Mouse (Mus musculus) hematopoietic stem cell, adult 5-6 weeks (primary cell): ENCODE measurements around the gene Sv2c. TPM values are rescaled to one million over a fixed set of nuclear protein-coding genes. Genes with fewer than 3 reads are reported as not detected.

Experiments
- ATAC-seq, 2 experiments: fragments of 125-278 bp in 1 of 2; replicated peaks in 1 of 2; 2 replicates each; pipeline ENCODE4 v1.8.0; 2016 to 2017; ENCODE audit warnings: inconsistent platforms in 2 of 2, mild to moderate bottlenecking in 2 of 2, moderate number of reproducible peaks in 2 of 2, low read depth in 1 of 2, moderate TSS enrichment in 1 of 2; ENCODE audit not compliant: low FRiP score in 2 of 2, poor library complexity in 2 of 2, severe bottlenecking in 2 of 2, insufficient read depth in 1 of 2, low TSS enrichment in 1 of 2
- total RNA-seq: library from RNA; stranded (forward); fragments of 172-1452, 232-1000 nt; gene quantifications from 2 replicates; pipeline ENCODE4 v1.2.3, GENCODE M21; 2017

Gene Sv2c
- total RNA-seq, 1 experiment from 2014 or later: 1.4 TPM

DNA sequence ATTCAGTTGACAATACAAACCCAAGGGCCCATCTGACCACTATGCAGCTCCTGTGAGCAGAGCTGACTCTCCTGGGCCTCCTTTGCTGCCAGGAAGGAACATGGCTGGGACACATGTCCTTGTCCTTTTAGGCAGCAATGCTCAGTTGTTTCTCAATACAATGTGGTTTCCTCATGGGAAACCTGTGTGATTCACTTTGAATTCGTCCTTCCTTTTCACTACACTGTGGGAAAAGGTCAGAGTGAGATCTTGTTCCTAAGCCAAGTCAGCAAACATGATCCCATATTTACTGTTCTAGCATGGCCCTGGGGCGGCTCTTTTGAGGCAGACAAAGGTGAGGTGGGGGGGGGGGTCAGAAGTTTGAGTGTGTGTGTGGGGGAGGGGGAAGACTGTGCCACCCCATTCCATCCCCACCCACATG is 208.2 kb downstream of the Sv2c start:
- ATAC-seq: no peak

DNA sequence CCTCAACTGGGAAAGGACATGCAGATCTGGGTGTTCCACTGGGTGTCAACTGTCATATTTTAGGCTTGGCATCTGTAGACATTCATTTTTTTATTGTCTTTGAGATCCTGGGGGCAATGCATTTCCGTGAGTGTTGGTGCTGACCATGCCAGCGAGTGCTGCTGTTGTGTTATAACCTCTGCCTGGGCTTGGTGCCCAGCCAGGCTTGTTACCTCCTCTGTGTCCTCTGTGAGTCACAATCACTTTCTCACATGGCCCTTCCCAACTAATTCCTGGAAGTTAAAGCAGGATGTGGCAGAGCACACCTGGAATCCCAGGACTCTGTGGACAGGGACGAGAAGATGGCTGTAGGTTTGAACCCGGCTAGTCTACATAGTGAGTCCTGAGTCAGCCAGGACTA is 209.8 kb downstream of the Sv2c start:
- ATAC-seq: no peak

DNA sequence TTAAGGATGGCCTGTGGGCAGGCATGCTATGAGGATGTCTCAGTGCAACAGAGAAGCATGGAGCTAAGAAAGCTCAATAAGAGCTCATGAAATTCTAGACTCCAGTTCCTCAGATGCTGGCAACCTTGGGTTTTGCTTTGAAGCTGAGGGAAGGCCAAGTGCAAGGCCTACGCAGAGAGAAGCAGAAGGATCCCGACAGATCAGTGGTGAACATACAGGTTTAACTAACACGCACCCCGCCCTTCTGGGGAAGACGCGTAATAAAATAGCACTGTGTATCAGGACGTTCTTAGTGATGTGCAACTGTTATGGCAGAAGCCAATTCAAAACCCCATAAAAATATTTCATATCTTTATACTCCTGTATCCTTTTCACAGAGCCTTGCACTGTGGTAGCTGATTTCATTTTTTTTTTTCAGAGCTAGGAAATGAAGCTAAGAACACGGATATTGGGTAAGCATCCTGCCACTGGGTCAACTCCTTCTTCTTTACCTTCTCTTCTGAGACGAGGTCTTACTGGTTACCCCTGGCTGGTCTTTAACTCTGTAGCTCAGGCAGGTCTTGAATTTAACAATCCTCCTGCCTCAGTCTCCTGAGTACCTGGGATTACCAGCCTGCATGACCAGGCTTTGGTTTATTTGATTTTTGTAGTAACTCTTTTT is 213.6 kb downstream of the Sv2c start:
- ATAC-seq: no peak

DNA sequence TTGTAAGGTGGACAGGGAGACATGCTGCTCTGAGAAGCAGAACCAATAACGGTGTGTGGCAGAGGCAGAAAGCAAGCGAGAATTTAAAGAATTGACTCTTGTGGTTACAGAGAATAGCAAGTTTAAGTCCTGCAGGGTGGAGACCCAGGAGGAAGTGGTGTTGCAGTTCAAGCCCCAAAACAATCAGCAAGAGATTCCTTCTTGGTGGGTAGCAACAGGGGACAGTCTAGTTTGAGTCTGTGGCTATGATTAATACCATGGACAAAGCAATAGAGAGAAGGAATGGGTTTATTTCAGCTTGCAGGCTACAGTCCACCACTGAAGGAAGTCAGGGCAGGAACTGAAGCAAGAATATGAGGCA is 219.4 kb downstream of the Sv2c start:
- peak; percentile 32 to 60; a peak in 2 of 4 replicates for ATAC-seq

DNA sequence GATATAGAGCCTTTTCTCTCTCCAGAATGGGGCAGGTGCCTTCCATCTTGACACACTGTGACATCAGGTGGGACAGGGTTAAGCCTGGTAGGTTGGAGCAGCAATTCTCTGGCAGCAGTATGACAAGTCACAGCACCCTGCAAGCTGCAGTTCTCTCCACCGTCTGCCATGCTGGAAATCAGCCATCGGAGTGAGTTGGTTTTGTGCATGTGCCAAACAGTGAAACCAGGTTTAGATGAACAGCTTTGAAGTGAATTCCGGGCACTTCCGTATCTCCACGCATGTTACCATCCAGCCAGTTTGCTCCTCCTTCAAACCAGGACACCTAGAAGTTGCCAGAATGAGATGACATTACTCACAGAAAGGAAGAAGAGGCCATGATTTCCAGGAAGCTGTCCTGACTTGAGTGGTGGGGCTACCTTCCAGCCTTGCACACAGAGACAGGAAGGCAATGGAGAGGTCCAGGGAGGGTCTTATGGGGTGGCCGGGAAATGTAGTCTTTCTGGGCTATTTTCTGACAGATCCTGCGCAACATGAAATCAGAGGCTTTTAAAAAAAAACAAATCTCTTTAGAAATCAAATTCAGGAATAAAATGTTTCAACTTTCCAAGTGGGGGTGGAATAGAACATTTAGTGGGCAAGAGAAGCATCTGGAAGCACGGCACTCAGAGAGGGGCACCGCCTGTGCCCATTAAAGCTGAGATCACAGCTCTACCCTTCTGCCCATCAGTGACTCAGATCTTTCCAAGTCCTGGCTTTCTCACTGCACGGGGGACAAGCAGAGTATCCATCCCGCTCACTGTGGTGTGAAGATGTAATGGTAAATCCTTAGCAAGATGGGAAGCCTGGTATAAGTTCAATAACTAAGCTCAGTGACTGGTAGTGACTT is 220.0 kb downstream of the Sv2c start:
- no peak for ATAC-seq

DNA sequence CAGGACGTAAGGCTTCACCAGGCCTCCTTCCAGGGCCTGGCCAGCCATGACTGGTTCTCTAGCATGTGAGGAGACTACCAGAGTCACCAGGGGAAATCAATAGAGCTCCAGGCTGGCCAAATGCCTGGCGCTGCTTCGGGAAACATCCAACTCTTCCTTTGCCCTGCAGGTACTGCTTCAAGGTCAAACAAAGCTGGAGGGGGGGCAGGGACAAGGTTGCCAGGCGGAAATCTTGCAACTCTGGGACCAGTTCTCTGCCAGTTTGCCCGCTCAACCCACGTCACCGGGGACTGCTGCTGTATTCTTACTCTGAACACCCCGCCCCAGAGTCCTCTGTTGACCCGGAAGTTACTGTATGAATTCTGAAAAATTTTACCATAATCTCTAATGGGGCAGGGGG is 222.1 kb downstream of the Sv2c start:
- ATAC-seq: no peak

DNA sequence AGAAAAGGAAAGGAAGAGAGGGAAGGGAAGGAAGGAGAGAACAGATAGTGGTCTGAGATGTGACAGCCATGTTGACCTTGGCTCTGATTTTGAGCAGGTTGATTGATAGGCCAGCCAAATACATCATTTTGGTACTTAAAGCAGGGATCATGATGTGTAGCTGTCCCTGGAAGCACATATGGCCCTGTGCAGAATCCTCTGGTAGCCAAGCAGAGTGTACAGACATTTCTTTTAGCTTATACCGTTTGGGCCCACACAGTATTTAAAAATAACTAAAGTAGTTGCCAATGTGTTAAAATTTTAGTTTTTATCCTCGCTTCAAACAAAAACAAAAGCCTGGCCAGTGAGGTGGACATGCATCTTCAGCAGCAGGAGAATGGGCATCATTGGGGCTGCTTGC is 223.1 kb downstream of the Sv2c start:
- no peak for ATAC-seq

Other genes starting within 250 kb of the Sv2c start
- gene Iqgap2, start 240.7 kb downstream of the Sv2c start, total RNA-seq: 234 and 243 TPM in 2 replicates
- 4.6 and 10.7 TPM in 2 replicates for gene Gm20075, start 51.2 kb downstream of the Sv2c start, total RNA-seq
- gene Gm17190, start 50.5 kb downstream of the Sv2c start, total RNA-seq: not detected in 2 replicates